Mouse (Mus musculus) thymus, adult 2 months (tissue): ENCODE data around the gene Atp5e.

Source experiments
- CTCF ChIP-seq: fragments of 200-500 bp; IDR thresholded peaks from 2 replicates; pipeline ENCODE4 v1.5.1; 2012; ENCODE audit warnings: mild to moderate bottlenecking, control low read depth, low read length, moderate library complexity, borderline replicate concordance; ENCODE audit not compliant: control insufficient read depth, poor library complexity, insufficient read depth; ENCODE audit errors: extremely low read depth
- POLR2A ChIP-seq: fragments of 200-500 bp; IDR thresholded peaks from 2 replicates; pipeline ENCODE4 v1.6.1; 2012; ENCODE audit warnings: mild to moderate bottlenecking, low read length, control low read depth, moderate library complexity; ENCODE audit not compliant: control insufficient read depth, poor library complexity, insufficient read depth; ENCODE audit errors: extremely low read depth

DNA sequence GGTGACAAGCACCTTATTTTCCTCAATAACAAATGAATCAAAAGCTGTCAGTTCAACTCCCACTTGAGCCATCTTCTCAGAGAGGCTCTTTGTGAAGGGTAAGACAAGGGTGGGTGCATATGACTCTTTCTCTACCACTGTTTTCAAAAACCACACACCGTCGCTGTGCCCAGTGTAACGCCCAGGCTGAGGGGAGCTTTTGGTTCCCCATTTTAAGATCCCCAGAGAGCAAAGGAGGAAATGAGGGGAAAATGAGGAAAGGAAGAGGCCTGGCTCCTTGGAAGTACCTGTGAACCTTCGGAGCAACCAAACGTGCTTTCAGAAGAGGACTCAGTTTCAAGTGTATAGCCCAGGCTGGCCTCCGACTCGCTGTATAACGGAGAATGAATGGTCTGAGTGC is 45.9 kb upstream of the Atp5e start:
- TF ChIP-seq POLR2A (no peak), CTCF (no peak)
